Mouse (Mus musculus): ENCODE data around the gene Gm49384. TPM values are rescaled to one million over a fixed set of nuclear protein-coding genes. Genes with fewer than 3 reads are reported as not detected.

Gene Gm49384
- 1 to 10 TPM; 4.4 to 6.1 TPM for total RNA-seq (2023)

GRCm38 (mm10) chr12:69204052-69204833 is at the start of gene Gm49384:
Gene Gm49384 (minus strand): TSS chr12:69204267.

GRCm38 (mm10) chr12:69240876-69241275 is 36.8 kb upstream of the Gm49384 start, which contains the start of gene Klhdc1:
Gene Klhdc1 (plus strand): TSS chr12:69241176.

GRCm38 (mm10) chr12:69227776-69228466 is 23.9 kb upstream of the Gm49384 start, which contains the start of gene Pole2:
Gene Pole2 (minus strand): TSS chr12:69228195.

DNA sequence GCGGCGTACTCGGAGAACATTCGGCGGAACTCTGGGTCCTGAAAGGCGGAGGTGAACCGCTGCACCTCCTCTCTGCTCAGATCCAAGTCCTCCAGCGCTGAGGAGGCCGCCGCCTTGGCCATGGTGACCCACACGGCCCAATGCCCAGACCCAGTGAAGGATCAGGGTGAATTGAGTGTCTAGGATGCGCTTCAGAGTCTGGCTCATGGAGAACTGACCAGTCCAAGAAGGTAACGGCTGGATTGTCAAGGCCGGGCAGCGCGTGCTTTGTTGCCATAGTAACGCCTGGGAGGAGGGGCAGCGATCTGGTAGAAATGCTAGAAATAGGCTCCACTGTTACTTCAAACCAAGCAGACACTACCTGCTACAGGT is 5.9 kb downstream of the Gm49384 start, which contains the start of gene Dnaaf2:
Dnaaf2 (minus strand) TSS at position 266 of the 372 bp plus-strand sequence.

DNA sequence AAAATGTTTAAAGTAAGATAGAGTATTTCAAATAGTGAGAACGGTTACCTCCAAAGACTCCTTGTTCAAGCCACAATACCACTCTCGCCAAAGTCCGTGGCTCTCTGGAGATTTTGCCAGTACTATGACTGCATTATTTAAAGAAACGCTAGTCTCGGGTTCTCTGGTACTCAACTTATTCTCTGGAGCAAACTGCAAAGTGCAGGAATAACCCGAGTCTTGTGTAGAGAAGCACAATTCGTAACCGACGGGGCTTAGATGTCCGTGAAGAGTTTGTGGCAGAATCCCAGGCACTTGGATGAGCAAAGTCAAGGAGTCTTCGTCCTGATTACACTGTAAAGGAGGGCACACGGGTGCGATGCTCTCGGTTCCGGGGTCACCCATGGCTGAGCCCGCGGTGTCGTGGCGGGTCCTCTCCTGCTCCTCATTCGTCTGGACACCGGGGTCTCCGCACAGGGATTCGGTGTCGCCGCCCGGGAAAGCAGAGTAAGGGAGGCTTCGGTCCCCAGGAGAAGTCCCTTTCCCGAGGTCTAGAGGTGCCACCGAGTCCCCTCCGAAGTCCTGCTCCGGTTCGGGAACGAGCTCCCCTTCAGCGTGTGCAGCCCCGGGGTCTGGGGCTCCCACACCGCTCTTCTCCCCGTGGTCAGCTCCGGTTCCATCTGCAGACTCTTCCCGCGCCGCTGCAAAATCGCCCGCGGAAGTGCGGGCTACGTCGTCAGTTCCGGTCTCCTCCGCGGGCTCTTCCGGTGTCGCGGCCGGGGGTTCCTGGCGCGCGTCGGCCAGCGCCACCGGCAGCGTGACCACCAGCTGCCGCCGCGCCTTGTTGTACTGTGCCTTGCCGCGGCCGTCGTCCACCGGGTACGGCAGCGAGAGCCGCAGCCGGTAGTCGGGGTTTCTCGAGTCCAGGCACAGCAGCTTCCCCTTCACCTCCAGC is 7.4 kb downstream of the Gm49384 start, which contains the start of gene Gm49383:
Gm49383 (minus strand) TSS at position 661 of the 934 bp plus-strand sequence.

DNA sequence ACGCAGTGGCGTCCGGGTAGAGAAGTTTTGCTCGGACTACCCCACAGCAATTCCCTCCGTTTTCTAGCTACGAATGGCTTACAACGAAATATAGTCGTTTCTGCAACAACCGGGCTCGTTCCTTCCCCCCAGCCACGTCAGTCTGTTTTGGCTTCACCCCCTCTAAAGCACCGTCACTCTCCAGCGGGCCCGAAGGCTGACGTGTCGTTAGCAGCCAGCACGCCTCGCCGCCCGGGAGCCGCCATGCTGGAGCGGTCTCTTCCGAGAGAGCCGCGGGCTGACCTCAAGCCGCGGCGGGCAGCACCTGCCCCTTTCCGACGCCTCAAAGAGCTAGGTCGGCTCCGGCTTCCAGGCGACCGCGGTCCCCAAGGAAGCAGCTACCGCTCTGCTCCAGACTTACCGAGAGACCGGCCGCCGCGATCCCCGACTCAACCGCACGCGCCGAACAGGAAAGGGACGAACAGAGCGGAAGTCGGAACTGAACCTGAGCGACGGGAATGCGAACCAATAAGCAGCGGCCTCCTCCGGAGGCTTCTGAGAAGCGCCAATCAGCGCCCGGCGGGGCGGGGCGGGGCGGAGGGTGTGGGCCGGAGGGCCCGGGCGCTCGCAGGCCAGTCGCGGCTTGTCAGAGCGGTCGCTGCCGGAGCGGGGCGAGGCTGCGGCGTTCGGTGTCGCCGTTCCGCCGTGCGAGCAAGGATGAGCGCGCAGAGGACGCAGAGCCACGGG is 20.3 kb downstream of the Gm49384 start, which contains the start of the genes Rpl36al and Mgat2:
Rpl36al (minus strand) TSS at position 501 of the 726 bp plus-strand sequence.
Mgat2 (plus strand) TSS at position 575 of the 726 bp plus-strand sequence.

DNA sequence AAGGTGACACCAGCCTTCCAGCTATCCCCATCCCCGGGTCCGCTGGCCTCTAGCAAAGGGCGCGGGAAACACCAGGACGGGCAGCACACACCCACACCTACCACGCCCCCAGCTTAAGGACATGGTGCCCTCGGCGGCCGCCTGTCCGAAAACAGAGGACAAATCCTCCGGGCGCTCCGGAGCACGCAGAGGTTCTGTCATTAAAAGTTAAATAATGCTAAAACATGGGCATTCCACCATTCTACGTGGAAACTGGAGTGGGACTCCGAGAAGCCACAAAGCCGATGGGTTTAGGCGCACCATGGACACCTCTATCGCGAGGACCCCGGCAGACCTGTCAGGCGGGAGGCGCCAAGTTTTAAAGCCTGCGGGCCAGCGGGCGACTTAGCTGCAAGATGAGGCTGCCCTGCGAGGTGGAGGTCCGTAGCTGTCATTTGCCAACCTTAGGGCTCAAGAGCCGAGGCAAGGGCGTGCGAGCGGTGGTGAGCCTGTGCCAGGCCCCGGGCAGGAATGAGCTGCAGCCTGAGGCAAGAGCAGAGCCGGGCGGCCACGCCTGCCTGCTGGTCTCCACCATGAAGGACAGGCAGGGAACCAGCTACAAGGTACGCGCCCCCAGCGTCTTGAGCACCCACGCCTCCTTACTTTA is 35.5 kb downstream of the Gm49384 start, which contains the start of gene Lrr1:
Lrr1 (plus strand) TSS at position 354 of the 646 bp plus-strand sequence.

GRCm38 (mm10) chr12:69158765-69159577 is 45.1 kb downstream of the Gm49384 start, which contains the start of gene Rps29:
Gene Rps29 (minus strand): TSS chr12:69159186.

Other genes starting within 250 kb of the Gm49384 start
- 1,000 to 10,000 TPM; 1,464 to 1,683 TPM for gene Rps29, start 45.1 kb downstream of the Gm49384 start, total RNA-seq (2023)
- gene Lrr1, start 35.5 kb downstream of the Gm49384 start, total RNA-seq (2023), result 1 to 10 TPM; 4.1 to 5.5 TPM
- gene Rpl36al, start 20.2 kb downstream of the Gm49384 start, total RNA-seq (2023), result 100 to 1,000 TPM; 209 to 241 TPM
- gene Mgat2, start 20.1 kb downstream of the Gm49384 start, total RNA-seq (2023), result 10 to 100 TPM; 27.9 to 31.4 TPM
- 1 to 10 TPM; 3.9 to 7.7 TPM for gene Gm49383, start 7.2 kb downstream of the Gm49384 start, total RNA-seq (2023)
- gene Dnaaf2, start 5.8 kb downstream of the Gm49384 start, total RNA-seq (2023), result 1 to 10 TPM in 1 of 2 experiments, under 1 TPM in 1; 0.82 to 2.5 TPM
- gene Pole2, start 23.9 kb upstream of the Gm49384 start, total RNA-seq (2023), result 1 to 10 TPM; 8.2 to 8.4 TPM
- gene Klhdc1, start 36.9 kb upstream of the Gm49384 start, total RNA-seq (2023), result 1 to 10 TPM in 1 of 2 experiments, under 1 TPM in 1; 0.64 to 1.0 TPM
- 10 to 100 TPM; 21.0 to 24.6 TPM for gene Klhdc2, start 92.4 kb upstream of the Gm49384 start, total RNA-seq (2023)
- 10 to 100 TPM; 31.1 to 40.9 TPM for gene Nemf, start 152.9 kb upstream of the Gm49384 start, total RNA-seq (2023)
- gene Arf6, start 167.9 kb upstream of the Gm49384 start, total RNA-seq (2023), result 100 to 1,000 TPM; 134 to 152 TPM
- under 1 TPM; 0.62 to 0.66 TPM for gene Gm9887, start 168.2 kb upstream of the Gm49384 start, total RNA-seq (2023)